Mouse (Mus musculus) testis, postnatal 14 days (tissue): ENCODE data around the gene Gm12888.
"Not testable (repeated sequence)": the region's sequence is repeated elsewhere in the genome, so short reads cannot be mapped to it uniquely, and the experiment has no call there.

Experiments used
- DNase-seq: peaks from one replicate; pipeline ENCODE4 v3.0.0; 2021; ENCODE audit warnings: low spot score

Gene Gm12888

GRCm38 (mm10) chr4:121324817-121325216 lies at the start of gene Gm12888:
Gene Gm12888, minus strand, starts transcription at chr4:121324917.
- not testable (repeated sequence) for DNase-seq
